Mouse (Mus musculus): ENCODE data around the gene Atcay. TPM values are rescaled to one million over a fixed set of nuclear protein-coding genes. Genes with fewer than 3 reads are reported as not detected.
"Not testable (repeated sequence)": the region's sequence is repeated elsewhere in the genome, so short reads cannot be mapped to it uniquely, and the experiment has no call there.

Atcay gene
- polyA plus RNA-seq, 1 experiment = 0.60 TPM

DNA sequence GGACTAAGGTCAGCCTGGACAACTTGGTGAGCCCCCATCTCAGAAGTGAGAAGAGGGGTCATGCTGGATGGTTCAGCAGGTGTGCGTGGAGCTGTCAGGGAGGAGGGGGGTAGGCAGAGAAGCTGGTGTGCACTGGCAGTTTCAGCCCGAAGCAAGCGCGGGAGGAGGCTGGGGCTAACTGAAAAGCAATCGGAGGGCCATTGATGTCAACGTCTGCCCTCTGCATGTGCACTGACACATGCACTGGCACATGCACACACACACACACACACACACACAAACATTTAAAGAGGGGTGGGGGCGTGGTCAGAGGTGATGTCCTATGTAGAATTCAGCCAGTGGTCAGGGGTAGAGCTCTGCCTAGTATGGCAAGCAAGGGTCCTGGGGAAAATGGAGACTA, 803 bp upstream of the Atcay start:
- WGBS = 67% methylated on average over 7 of the region's 7 CpGs
- Histone ChIP-seq H3K36me3 (ENCODE audit: control insufficient read depth, insufficient read depth, low read length) (0 out of 2 replicates have a peak, but pooled peaks cover 2% of the 10 kb centered on the region), H3K27ac (ENCODE audit: insufficient read depth, low read depth, low read length) (no peak overlapping the region), H3K27me3 (ENCODE audit: control insufficient read depth, insufficient read depth, low read length) (0 out of 2 replicates have a peak, but pooled peaks cover 5% of the 10 kb centered on the region), H3K4me1 (ENCODE audit: control insufficient read depth, insufficient read depth, insufficient read length, low read length) (peaks cover 16% of the 10 kb centered on the region), H3K4me3 (ENCODE audit: low read depth, low read length) (no peak overlapping the region)
- TF ChIP-seq CTCF (IDR thresholded peaks at IDR 0.05; ENCODE audit: extremely low read depth, insufficient read length, insufficient replicate concordance, low read depth, low read length) (no peak), POLR2A (IDR thresholded peaks at IDR 0.05; ENCODE audit: low read depth, low read length) (no peak)

GRCm38 (mm10) chr10:81229735-81230437, 747 bp downstream of the Atcay start:
- Histone ChIP-seq H3K36me3 (ENCODE audit: control insufficient read depth, insufficient read depth, low read length) (no peaks in the 10 kb centered on the region), H3K27ac (ENCODE audit: insufficient read depth, low read depth, low read length) (no peak overlapping the region), H3K4me3 (ENCODE audit: low read depth, low read length) (peak overlapping the region; percentile 20), H3K27me3 (ENCODE audit: control insufficient read depth, insufficient read depth, low read length) (0 out of 2 replicates have a peak, but pooled peaks cover 5% of the 10 kb centered on the region), H3K4me1 (ENCODE audit: control insufficient read depth, insufficient read depth, insufficient read length, low read length) (peaks cover 12% of the 10 kb centered on the region)
- WGBS = 26% methylated on average over 20 of the region's 20 CpGs
- TF ChIP-seq CTCF (IDR thresholded peaks at IDR 0.05; ENCODE audit: extremely low read depth, insufficient read length, insufficient replicate concordance, low read depth, low read length) = no peak
- TF ChIP-seq POLR2A (IDR thresholded peaks at IDR 0.05; ENCODE audit: low read depth, low read length) = no peak

DNA sequence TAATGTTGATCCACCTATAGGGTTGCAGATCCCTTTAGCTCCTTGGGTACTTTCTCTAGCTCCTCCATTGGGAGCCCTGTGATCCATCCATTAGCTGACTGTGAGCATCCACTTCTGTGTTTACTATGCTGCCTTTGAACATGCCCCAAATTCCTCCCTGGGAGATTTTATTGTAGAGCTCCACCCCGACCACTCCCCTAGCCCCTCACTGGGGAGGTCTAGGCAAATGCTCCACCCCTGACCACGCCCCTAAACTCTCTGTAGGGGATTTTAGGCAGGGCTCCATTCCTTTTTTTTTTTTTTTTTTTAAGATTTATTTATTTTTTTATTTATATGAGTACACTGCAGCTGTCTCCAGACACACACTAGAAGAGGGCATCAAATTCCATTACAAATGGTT, 6.9 kb downstream of the Atcay start:
- H3K4me3 ChIP-seq (ENCODE audit: low read depth, low read length); H3K27ac ChIP-seq (ENCODE audit: insufficient read depth, low read depth, low read length); H3K4me1 ChIP-seq (ENCODE audit: control insufficient read depth, insufficient read depth, insufficient read length, low read length); H3K36me3 ChIP-seq (ENCODE audit: control insufficient read depth, insufficient read depth, low read length); H3K27me3 ChIP-seq (ENCODE audit: control insufficient read depth, insufficient read depth, low read length): not testable (repeated sequence)
- WGBS = 61% methylated on average over 2 of the region's 2 CpGs

- TF ChIP-seq POLR2A (IDR thresholded peaks at IDR 0.05; ENCODE audit: low read depth, low read length) (no peak), CTCF (IDR thresholded peaks at IDR 0.05; ENCODE audit: extremely low read depth, insufficient read length, insufficient replicate concordance, low read depth, low read length) (no peak)
- Histone ChIP-seq H3K4me3 (ENCODE audit: low read depth, low read length) (no peak overlapping the region), H3K27ac (ENCODE audit: insufficient read depth, low read depth, low read length) (peak overlapping the region; percentile 42; the same call in 1 of the 2 replicates), H3K27me3 (ENCODE audit: control insufficient read depth, insufficient read depth, low read length) (no peaks in the 10 kb centered on the region), H3K4me1 (ENCODE audit: control insufficient read depth, insufficient read depth, insufficient read length, low read length) (peaks cover 9% of the 10 kb centered on the region), H3K36me3 (ENCODE audit: control insufficient read depth, insufficient read depth, low read length) (no peaks in the 10 kb centered on the region)
- 52% methylated on average over 5 of the region's 5 CpGs for WGBS
These were observed 9.1 kb downstream of the Atcay start for GRCm38 (mm10) chr10:81221402-81222015.

DNA sequence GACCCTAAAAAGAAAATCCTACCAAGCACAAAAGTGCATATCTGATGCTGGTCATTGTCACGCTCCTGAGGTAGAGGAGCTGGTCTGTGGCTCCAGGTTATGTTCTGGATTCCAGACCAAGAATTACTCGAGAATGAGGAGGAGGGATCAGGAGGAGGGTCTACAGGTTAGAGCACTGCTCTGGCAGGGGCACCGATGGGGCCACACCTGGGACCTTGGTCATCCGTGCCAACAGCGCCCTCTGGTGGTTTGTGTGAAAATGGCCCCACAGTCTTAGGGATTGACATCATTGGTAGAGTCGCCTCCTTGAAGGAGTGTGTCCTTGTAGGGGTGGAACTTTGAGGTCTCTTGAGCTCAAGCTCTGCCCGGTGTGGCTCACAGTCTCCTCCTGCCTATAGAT, 12.7 kb downstream of the Atcay start:
- WGBS = 17% methylated on average over 7 of the region's 7 CpGs
- TF ChIP-seq CTCF (IDR thresholded peaks at IDR 0.05; ENCODE audit: extremely low read depth, insufficient read length, insufficient replicate concordance, low read depth, low read length) = peak; percentile 89
- TF ChIP-seq POLR2A (IDR thresholded peaks at IDR 0.05; ENCODE audit: low read depth, low read length) = no peak
- H3K4me3 ChIP-seq (ENCODE audit: low read depth, low read length) = no peak overlapping the region
- H3K36me3 ChIP-seq (ENCODE audit: control insufficient read depth, insufficient read depth, low read length) = no peaks in the 10 kb centered on the region
- no peak overlapping the region for H3K27ac ChIP-seq (ENCODE audit: insufficient read depth, low read depth, low read length)
- H3K4me1 ChIP-seq (ENCODE audit: control insufficient read depth, insufficient read depth, insufficient read length, low read length) = peaks cover 9% of the 10 kb centered on the region
- H3K27me3 ChIP-seq (ENCODE audit: control insufficient read depth, insufficient read depth, low read length) = no peaks in the 10 kb centered on the region

GRCm38 (mm10) chr10:81217267-81217666, 13.4 kb downstream of the Atcay start:
- not testable (repeated sequence) for H3K36me3 ChIP-seq (ENCODE audit: control insufficient read depth, insufficient read depth, low read length); H3K4me1 ChIP-seq (ENCODE audit: control insufficient read depth, insufficient read depth, insufficient read length, low read length); H3K4me3 ChIP-seq (ENCODE audit: low read depth, low read length); H3K27me3 ChIP-seq (ENCODE audit: control insufficient read depth, insufficient read depth, low read length); H3K27ac ChIP-seq (ENCODE audit: insufficient read depth, low read depth, low read length)
- 14% methylated on average over 1 of the region's 1 CpGs for WGBS
- TF ChIP-seq CTCF (IDR thresholded peaks at IDR 0.05; ENCODE audit: extremely low read depth, insufficient read length, insufficient replicate concordance, low read depth, low read length) = peak; percentile 24; the same call in 1 of the 2 replicates

GRCm38 (mm10) chr10:81216810-81217209, 13.8 kb downstream of the Atcay start:
- Histone ChIP-seq H3K4me3 (ENCODE audit: low read depth, low read length) (no peak overlapping the region), H3K4me1 (ENCODE audit: control insufficient read depth, insufficient read depth, insufficient read length, low read length) (peaks cover 8% of the 10 kb centered on the region), H3K27me3 (ENCODE audit: control insufficient read depth, insufficient read depth, low read length) (no peaks in the 10 kb centered on the region), H3K36me3 (ENCODE audit: control insufficient read depth, insufficient read depth, low read length) (no peaks in the 10 kb centered on the region), H3K27ac (ENCODE audit: insufficient read depth, low read depth, low read length) (no peak overlapping the region)
- 85% methylated on average over 6 of the region's 6 CpGs for WGBS
- no peak for TF ChIP-seq POLR2A (IDR thresholded peaks at IDR 0.05; ENCODE audit: low read depth, low read length)
- TF ChIP-seq CTCF (IDR thresholded peaks at IDR 0.05; ENCODE audit: extremely low read depth, insufficient read length, insufficient replicate concordance, low read depth, low read length) = no peak

All from small intestine, adult 2 months (tissue).